Mouse (Mus musculus): ENCODE results near the gene Ift57. TPM values are rescaled to one million over a fixed set of nuclear protein-coding genes. Genes with fewer than 3 reads are reported as not detected.

Ift57 gene
- total RNA-seq, 2 experiments from 2014 or later = 18.8 to 23.1 TPM

DNA sequence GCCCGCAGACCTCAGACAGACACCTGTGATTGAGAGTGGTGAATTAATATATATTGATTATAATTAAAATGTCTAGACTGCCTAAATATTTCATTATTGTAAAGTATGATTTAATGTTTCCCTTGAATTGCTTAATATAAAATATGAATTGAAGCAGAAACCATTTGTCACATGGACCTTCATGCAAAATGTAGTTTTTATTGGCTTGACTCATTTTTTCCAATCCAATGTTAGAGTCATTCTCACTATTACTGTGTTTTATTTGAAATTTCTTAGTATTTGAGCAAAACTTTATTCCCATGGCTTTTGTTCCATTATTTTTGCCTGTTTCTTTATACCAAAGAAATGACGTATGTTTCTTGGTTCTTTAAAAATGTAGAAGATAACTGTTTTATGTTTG, 48.3 kb downstream of the Ift57 start:
- no peak for ATAC-seq (replicated peaks; ENCODE audit: low FRiP score, poor library complexity, severe bottlenecking)

DNA sequence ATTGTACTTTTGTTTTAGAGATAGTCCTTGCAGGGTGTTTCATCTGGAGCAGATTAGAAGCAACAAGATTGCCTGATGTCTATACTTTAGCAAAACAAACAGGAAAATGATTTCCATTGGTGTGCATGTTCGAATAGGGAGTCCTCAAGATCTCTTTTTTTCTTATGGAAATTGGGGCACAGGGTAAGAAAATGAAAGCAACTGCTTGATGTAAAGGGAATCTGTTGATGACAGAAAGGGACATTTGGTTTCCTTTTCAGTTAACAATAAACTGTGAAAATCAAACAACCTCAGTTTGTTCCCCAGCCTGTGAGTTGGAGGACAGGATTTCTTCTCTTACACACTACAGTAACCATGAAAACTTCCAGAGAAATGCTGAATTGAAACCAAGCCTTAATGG, 53.9 kb downstream of the Ift57 start:
- no peak for ATAC-seq (replicated peaks; ENCODE audit: low FRiP score, poor library complexity, severe bottlenecking)

DNA sequence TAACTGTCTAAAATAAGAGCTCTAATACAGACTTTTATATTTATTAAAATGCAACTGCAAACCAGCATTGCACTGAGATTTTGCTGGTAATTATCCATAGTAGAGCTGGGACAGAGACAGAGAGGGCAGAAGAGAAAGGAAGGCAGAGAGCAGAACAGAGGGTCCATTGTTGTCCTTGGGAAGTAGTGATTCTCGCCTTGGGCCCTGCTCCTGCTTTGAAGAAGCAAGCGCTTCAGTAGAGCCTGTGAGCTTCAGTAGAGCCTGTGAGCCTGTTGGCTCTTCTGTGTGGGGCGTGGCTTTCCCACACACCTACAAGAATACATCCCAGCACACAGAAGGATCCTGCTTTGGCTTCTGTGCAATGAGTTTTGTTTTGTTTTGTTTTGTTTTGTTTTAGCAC, 54.3 kb downstream of the Ift57 start:
- no peak for ATAC-seq (replicated peaks; ENCODE audit: low FRiP score, poor library complexity, severe bottlenecking)

DNA sequence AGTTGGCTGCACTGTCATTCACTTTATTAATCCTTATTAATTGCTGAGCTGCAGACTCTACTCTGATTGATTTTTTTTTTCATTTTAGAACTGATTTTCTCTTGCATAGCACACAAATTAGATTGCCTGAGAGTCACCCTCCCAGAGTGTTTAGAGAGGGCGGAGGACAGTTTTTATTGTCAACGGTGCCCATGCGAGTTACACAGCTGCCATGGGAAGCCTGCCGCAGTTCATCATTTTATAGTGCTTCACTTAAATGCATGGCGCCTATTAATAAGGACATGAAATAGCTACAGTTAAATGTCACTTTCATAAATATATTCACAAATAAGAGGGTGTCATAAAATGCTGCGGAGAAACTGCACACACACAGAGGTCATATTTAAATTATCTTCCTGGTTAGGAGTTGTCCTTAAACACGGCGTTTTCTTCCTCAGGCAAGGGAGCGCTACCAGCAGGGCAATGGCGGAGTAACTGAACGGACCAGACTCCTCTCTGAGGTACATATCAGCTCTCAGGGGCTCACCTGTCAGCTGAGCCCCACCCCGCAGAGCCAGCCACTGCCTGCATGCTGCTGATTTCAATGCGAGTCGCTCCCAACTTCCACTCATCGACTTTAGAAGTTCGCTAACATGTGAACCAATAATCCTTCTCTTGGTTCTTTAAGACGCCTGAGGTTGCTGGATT, 61.6 kb downstream of the Ift57 start:
- no peak for ATAC-seq (replicated peaks; ENCODE audit: low FRiP score, poor library complexity, severe bottlenecking)

DNA sequence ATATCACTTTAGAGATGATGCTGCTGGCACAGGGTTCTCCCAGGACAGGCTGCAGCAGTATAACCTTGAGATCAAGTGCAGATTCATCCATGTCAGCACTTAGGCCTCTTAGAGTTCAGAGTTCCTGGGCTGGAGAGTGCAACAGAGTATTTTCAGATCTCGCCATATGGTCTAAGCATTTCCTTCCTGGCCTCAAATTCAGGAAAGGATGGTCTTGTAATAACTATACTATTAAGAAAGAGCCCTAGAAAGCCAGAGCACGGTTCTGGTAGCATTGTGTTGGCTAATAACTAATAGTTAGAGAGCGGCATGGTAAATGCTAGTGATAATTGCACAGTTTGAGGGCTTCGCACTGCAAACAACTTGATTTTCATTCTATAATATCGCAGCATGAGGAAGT, 62.9 kb downstream of the Ift57 start:
- no peak for ATAC-seq (replicated peaks; ENCODE audit: low FRiP score, poor library complexity, severe bottlenecking)

DNA sequence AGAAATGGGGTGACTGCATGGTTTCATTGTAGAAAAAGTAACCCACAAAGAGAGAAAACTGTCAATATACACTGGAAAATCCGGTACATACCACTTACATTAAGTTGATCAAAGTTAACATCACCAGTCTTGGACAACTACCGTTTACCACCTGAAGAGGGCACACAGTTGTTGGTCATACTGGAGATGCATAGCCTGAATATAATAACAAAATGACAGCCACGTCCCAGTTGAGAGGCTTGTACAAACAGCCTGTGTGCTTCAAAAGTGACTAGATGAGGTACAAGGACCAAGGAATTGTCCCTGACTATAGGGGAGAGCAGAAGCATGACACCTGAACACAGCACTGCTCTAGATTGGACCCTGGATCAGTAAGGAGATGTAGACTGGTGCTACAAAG, 67.3 kb downstream of the Ift57 start:
- ATAC-seq (replicated peaks; ENCODE audit: low FRiP score, poor library complexity, severe bottlenecking) = peak; percentile 79

DNA sequence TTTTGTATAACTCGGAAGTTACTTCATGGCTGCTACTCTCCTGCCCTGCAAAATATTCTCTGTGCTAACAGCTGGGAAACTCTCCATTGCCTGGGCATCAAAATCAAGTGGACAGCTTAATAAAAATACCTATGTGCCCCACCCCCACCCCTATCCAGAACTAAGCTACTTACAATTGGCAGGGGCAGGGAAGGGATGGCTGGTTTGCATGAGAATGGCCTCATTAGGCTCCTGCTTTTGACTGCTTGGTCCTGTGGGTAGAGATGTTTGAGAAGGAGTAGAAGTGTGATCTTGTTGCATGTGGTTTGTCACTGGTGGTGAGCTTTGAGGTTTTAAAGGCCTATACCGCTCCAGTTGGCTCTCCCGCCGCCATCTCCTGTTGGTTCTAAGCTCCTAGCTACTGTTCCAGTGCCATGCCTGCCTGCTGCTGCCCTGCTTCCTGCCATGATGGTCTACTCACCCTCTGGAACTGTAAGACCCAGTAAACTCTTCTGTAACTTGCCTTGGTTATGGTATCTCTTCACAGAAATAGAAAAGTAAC, 69.5 kb downstream of the Ift57 start:
- no peak for ATAC-seq (replicated peaks; ENCODE audit: low FRiP score, poor library complexity, severe bottlenecking)

DNA sequence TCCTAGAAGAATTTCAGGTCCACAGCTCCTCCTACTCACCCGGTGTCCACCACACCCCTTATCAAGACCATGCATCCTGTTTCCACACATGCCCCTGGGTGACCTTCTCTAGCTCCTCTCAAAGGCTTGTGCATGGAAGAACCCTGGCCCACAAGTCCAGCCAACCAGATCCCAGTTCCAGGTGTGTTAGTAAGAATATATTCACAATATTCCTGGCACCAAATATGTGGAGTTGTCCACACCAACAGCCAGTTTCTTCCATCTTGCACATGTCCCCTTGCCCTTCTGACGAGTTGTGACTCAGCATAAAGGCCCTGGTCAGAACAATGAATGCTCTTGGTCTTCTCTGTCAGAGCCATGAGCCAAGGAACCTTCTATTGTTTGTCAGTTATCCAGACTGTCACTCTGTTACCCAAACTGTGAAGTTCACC, 70.8 kb downstream of the Ift57 start:
- ATAC-seq (replicated peaks; ENCODE audit: low FRiP score, poor library complexity, severe bottlenecking) = peak; percentile 76

DNA sequence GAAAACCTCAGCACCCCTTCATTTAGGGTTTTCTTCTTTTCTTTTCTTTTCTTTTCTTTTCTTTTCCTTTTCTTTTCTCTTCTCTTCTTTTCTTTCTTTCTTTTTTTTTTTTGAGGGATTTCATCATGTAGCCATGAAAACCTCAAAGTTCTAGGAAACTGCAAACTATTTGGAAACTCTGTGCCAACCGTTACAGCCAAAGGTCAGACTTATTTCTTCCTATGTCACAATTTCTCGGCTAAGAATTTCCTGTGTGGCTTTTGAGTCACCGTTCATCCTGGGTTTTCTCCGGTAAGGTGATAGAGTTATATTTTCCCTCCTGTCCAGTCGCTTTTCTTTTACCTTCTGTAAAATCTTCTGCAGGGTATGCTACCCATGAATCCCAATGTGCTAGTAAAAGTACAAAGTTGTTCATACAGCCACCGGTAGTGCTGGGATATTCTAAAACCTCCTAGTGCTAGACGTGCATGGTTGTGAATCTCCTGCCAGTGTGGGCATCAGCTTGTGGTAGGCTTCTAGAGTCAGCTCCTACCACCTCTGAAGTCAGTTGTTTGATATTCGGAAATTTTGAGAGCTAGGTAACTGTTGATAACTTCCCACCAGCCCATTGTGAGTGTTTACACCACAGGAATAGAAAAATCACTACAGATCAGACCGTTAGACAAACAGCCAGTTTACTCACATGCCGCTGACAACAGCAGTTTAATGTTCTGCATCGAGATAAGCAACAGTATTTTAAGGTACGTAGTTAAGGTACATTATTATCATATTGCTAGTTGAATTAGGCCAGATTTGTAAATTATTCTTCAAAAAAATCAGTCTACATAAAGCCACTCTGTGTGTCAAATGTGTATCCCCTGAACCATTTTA, 71.5 kb downstream of the Ift57 start:
- ATAC-seq (replicated peaks; ENCODE audit: low FRiP score, poor library complexity, severe bottlenecking) = no peak

DNA sequence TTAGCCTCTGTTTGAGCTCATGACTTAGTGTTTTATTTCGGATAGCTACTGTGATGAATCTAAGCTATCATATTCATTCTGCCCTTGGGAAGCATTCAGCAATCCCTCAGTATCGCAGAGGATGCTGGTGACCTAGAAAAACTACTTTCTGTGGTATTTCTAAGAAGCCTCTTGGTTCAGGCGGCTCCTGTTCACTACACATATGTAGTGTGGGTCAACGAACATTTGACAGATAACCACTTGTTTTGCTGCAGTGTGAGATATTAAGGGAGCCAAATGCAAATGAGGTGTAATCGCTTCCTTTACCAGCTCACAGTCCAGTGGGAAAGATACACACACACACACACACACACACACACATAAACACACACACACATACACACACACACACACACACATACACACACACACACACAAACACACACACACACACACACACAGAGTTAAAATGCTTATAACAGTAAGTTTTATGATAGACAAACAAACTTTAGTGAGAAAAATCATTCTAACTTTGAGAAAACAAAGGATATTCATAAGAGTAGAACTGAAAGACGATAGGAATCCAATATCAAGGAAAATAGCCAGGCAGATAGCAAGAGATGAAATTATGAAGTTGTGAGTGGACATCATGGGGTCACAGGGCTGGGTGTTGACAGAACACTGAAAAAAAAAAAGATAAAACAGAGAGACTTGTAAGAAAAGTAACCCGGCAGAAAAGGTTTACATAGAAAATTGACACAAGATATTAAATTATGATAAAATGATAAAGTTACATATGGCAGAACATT, 72.8 kb downstream of the Ift57 start:
- ATAC-seq (replicated peaks; ENCODE audit: low FRiP score, poor library complexity, severe bottlenecking) = peak; percentile 46

DNA sequence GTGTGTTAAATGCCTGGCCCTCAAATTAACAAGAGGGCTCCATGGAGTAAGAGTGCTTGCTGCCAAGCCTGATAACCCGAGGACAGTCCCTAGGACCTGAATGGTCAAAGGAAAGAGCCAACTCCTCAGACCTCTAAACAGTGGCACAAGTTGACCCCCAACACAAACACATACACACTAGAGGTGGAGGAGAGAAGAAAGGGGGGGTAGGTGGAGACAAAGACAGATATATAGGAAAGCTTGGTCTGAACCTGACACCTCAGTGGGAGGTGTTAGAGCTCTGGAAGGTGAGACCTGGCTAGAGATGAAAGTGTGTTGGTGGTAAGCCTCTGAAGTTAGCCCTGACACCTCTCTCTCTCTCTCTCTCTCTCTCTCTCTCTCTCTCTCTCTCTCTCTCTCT, 73.5 kb downstream of the Ift57 start:
- no peak for ATAC-seq (replicated peaks; ENCODE audit: low FRiP score, poor library complexity, severe bottlenecking)

DNA sequence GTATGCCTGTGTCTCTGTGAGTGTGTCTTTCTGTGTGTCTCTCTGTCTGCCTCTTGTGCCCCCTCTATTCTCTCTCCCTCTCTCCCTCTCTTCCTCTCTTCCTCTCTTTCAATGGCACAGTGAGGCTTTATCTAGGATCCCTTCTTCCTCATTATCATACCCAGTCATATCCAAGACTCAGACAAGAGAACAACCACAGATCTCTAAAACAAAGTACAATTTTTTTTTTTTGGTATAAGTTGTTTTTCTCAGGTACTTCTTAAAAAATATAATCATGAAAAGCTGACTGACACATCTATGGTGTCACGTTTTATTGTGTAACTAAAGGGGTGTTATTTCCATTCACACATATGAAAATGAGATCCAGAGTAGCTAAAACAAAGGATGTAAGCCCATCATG, 74.0 kb downstream of the Ift57 start:
- no peak for ATAC-seq (replicated peaks; ENCODE audit: low FRiP score, poor library complexity, severe bottlenecking)

DNA sequence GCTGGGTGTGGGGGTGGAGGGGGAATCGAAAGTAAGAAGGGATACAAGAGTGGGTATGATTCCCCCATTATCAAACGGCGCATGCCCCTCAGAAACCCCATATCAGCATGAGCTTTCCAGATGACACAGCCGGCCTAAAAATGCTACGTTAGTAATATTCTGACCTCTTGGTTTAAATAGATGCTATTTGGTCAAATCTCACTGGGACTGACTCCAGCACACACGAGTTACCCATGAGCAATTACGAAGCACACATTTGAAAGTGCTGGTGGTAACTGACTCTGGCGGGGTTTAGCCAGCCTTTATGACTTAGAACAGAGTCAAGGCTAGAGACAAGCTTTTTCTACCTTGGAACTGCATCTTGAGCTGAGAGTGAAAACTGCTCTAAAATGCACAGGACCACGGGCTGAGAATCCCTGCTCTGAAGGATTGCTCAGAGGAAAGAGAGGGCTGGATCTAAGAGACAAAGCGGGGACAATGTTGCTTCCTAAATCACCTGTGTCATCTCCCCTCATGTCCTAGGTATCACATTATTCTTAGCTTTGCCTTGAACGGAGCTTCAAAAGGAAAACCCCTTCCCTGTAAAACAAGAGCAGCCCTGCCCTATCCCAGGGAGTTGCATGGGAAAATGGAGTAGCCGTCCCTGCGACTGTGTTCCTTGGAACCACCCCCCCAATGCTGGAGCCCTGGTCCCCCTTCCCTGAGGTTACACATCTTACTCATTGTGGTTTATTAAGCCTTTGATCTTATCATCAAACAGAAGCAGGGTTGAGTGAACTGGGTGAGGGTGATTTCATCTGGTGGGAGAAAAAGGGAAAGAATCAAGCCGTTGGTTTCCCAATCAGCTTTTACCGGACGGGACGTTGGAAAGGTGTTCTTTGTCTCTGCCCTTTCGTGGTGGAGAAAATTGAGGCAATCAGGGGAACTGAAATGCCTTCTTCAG, 75.3 kb downstream of the Ift57 start:
- ATAC-seq (replicated peaks; ENCODE audit: low FRiP score, poor library complexity, severe bottlenecking) = no peak

DNA sequence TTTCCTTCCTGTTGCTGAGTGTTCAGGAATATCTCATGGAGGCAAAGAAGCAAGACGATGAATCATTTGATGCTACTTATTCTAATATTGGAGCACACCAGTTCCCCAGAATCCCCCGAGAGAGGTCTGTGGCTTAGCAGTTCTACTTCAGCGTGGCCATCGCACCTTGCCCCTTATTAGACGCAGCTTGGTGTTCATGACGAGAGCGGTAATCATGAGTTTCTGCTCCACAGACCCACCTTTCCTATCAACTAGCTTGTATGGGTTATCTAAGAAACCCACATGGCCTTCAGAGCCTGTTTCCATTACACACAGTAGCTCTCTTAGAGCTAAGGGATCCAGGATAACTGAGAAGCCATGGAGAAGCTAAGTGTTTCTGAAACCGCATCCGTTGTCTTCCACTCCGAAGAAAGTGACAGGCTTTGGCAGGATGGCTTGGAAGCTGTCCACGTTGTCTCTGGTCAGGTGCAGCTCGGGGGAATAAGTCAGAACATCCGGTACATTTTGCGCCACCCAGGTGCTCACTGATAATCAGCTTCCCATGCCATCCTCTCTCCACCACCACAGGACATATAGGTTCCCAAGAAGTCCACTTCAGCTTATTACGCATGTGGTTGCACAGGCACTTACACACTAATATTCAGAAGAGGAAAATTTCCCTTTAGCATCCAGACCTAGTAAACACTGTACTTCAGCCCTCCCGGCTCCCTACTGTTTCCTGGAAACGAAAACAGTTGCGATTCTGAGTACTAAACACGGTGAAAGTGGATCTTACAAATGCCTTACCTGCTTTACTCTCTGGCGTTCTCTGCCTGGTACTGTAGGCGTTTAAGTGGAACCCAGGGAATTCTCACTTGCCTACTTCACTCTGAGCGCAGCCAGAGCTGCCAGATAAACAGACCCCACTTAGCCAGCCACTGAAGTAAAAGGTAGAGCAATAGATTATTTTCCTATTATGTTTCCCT, 76.3 kb downstream of the Ift57 start:
- peak; percentile 73 for ATAC-seq (replicated peaks; ENCODE audit: low FRiP score, poor library complexity, severe bottlenecking)

DNA sequence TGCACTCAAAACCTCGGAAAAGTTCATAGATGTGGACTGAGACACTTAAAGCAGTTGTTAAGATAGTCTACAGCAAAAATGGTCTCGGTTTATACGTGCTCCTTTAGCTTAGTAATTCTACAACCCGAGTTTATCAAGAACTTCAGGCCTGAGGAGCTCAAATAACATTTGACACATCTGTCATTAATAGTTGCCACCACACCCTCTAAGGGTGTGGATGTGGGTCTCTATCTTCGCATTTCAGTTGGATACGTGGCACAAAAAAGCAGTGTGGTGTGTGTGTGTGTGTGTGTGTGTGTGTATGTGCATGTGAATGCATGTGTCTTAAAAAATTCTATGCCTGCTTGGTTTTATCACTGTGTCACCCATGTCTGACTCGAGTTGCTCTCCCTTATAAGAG, 77.9 kb downstream of the Ift57 start:
- ATAC-seq (replicated peaks; ENCODE audit: low FRiP score, poor library complexity, severe bottlenecking) = peak; percentile 65

DNA sequence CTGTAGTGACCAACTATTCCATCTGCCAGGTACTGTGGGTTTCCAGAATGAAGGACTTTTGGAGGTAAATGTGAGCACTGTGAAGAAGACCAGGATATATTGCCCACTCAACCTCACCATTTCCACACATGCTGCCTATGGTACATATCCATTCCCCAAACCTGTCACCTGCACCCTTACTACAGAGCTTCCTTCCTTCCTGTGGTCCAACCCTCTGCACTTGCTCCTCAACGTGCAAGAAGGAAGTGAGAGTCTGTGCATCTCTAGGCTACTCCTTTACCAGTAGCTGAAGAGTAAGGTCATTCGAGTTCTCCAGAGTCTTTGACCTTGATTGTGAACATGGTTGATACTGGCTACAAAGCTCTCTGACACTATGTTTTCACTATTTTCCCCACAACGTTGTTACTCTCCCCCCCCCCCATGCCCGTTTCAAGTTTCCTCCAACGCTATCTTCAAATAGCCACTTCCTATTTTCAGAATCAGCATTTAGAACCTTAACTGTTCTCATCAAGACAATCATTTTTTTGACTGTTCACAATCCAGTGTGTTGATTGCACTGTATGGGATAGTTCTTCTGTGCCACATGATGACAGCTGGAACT, 82.6 kb downstream of the Ift57 start:
- ATAC-seq (replicated peaks; ENCODE audit: low FRiP score, poor library complexity, severe bottlenecking) = no peak

DNA sequence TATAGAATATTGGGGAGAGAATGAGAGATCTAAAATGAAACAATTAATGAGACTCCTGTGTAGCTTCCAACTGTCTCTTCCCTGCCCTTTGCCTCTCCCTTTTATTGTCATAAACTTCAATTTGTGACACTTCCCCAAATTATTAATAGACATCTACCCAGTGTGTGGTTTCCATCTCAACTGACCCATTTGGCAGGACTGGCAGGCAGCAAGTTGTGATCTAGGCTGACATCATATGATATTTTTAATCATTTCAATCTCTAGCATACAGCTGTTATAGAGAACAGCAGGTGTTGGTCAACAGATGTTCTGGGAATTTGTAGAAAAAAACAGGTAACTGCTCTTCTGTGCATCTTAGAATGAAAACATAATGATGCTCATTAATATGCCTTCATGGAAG, 84.3 kb downstream of the Ift57 start:
- no peak for ATAC-seq (replicated peaks; ENCODE audit: low FRiP score, poor library complexity, severe bottlenecking)

DNA sequence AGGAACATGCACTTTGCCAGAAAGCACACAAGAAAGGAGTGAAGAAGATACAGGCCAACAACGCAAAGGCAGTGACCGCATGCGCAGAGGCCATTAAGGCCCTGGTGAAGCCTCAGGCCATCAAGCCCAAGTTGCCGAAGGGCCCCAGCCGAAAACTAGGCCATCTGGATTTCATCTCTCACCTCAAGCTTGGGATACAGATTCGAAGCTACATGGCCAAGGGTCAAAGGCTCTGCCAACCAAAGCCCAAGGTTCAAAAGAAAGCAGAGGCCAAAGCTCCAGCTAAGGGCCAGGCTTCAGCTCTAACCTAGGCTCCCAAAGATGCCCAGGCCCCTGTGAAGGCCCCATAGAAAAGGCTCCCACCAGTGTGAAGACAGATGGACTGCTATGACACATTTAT, 87.1 kb downstream of the Ift57 start:
- no peak for ATAC-seq (replicated peaks; ENCODE audit: low FRiP score, poor library complexity, severe bottlenecking)

Data from erythroid progenitor cell, adult 5-6 weeks (primary cell).